In the genomic region with DNA sequence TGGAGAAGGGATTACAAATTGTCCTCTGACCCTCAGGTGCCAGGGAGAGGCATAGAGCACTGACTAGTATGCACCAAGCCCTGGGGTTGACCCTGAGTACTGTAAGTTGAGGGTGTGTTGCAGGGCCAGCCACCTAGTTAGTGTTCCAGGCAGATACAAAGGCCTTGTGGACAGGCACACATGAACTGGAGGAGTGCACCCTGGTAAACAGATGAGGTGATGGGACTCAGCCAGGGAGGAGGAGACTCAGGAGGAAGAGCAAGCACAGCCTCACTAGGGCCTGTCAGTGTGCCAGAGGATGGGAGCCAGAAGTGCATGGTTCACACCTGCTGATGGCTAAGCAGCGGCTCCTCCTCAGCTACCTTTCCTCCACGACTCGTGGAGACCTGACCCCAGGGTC, we compare ENCODE assay signal across 18 mouse cellular contexts. TPM values are rescaled to one million over a fixed set of nuclear protein-coding genes. Genes with fewer than 3 reads are reported as not detected.
A peak's percentile ranks its signal among the peaks of the same experiment; 100 is the strongest.
DNase-seq lines count a peak whose midpoint lies in the region; ATAC-seq and TF ChIP-seq lines count a peak whose summit lies in the region.
"Had no signal": no experiment of that assay in that cellular context is flagged by ENCODE, and none has a peak within 500 bp of the region (broad histone marks: within the 10 kb centered on the region; RNA-seq: fewer than 3 reads in every experiment).

No protein-coding gene starts in this region.

- peaks cover 16% of the 10 kb centered on the region for H3K4me1 ChIP-seq in liver, adult 2 months (ENCODE audit: control insufficient read depth, insufficient read depth, low read length)
- peaks cover 7% of the 10 kb centered on the region; the same call in 1 of the 2 replicates for H3K4me1 ChIP-seq in intestine, postnatal 0 days (replicated peaks; ENCODE audit: control insufficient read depth, insufficient read depth, low read length)
- peaks cover 26% of the 10 kb centered on the region for H3K4me1 ChIP-seq in stomach, embryonic 15.5 days

- H3K4me2 ChIP-seq in intestine, postnatal 0 days (replicated peaks; ENCODE audit: low read depth): no peak overlapping the region
- H3K4me2 ChIP-seq in stomach, embryonic 15.5 days: no peak overlapping the region

- no peak for TF ChIP-seq POLR2A in liver, adult 2 months (IDR thresholded peaks at IDR 0.05; ENCODE audit: extremely low read depth, insufficient read depth, low read length)

- peak overlapping the region; percentile 21; the same call in 1 of the 2 replicates for H3K9ac ChIP-seq in liver, adult 2 months (ENCODE audit: low read depth, low read length)
- H3K9ac ChIP-seq in intestine, postnatal 0 days (ENCODE audit: low read depth, low read length): no peak overlapping the region
- H3K9ac ChIP-seq in stomach, embryonic 15.5 days: no peak overlapping the region

- peak; percentile 57 for ATAC-seq in intestine, postnatal 0 days
- 0 out of 2 replicates have a peak, but pooled peaks have one; percentile 5 for ATAC-seq in stomach, embryonic 15.5 days (ENCODE audit: insufficient read depth, low FRiP score, low read depth)
- no peak for ATAC-seq in inflammation-experienced regulatory T-cells, adult 6 months
- ATAC-seq in frontal cortex, adult (ENCODE audit: low TSS enrichment): no peak

- 15% methylated on average over 3 of the region's 3 CpGs for WGBS in liver, adult 2 months
- WGBS in intestine, postnatal 0 days: 72% methylated on average over 3 of the region's 3 CpGs
- 63% methylated on average over 3 of the region's 3 CpGs for WGBS in stomach, embryonic 15.5 days

- no peak overlapping the region for H3K4me3 ChIP-seq in liver, adult 2 months (ENCODE audit: insufficient read depth, low read depth, low read length)
- H3K4me3 ChIP-seq in intestine, postnatal 0 days (ENCODE audit: low read depth, low read length): no peak overlapping the region
- no peak overlapping the region for H3K4me3 ChIP-seq in stomach, embryonic 15.5 days (replicated peaks)
- H3K4me3 ChIP-seq: forebrain, embryonic 10.5 days had no signal

- H3K27me3 ChIP-seq in liver, adult 2 months (ENCODE audit: control insufficient read depth, insufficient read depth, low read length): no peaks in the 10 kb centered on the region
- H3K27me3 ChIP-seq in intestine, postnatal 0 days (replicated peaks; ENCODE audit: control insufficient read depth, insufficient read depth, low read length): no peaks in the 10 kb centered on the region
- no peaks in the 10 kb centered on the region for H3K27me3 ChIP-seq in stomach, embryonic 15.5 days (replicated peaks)

- H3K27ac ChIP-seq in liver, adult 2 months (replicated peaks; ENCODE audit: insufficient read depth, low read depth, low read length): peak overlapping the region; percentile 80
- H3K27ac ChIP-seq in intestine, postnatal 0 days (ENCODE audit: low read depth, low read length): peak overlapping the region; percentile 75
- H3K27ac ChIP-seq in stomach, embryonic 15.5 days: peak overlapping the region; percentile 53; the same call in 1 of the 2 replicates
- H3K27ac ChIP-seq: forebrain, embryonic 10.5 days; macrophage had no signal

- no peaks in the 10 kb centered on the region for H3K9me3 ChIP-seq in intestine, postnatal 0 days (ENCODE audit: control insufficient read depth)
- no peaks in the 10 kb centered on the region for H3K9me3 ChIP-seq in stomach, embryonic 15.5 days
- H3K9me3 ChIP-seq: forebrain, embryonic 10.5 days had no signal

- no peak for TF ChIP-seq CTCF in liver, adult 2 months (IDR thresholded peaks at IDR 0.05; ENCODE audit: low read depth, low read length)
- TF ChIP-seq CTCF in intestine, postnatal 0 days (IDR thresholded peaks at IDR 0.05; ENCODE audit: low read depth): no peak

- peak; percentile 49 to 63 for DNase-seq in heart, adult 18-20 months
- no peak for DNase-seq in heart, postnatal 14 days
- peak; percentile 100 for DNase-seq in liver, adult 2 months (ENCODE audit: extremely low read depth, low read depth, low spot score)
- no peak for DNase-seq in liver
- DNase-seq: cerebellum, adult 8-10 months; lung, adult 18-20 months; right cerebral cortex, adult 18-20 months; thymus, postnatal 4 days had no signal

- no peaks in the 10 kb centered on the region for H3K79me2 ChIP-seq in liver, adult 2 months (ENCODE audit: control insufficient read depth, insufficient read depth, low read length)

- intact Hi-C loops in heart, postnatal 14 days (cut with DNase I): no loop called here

- H3K36me3 ChIP-seq in liver, adult 2 months (ENCODE audit: control insufficient read depth, insufficient read depth, low read length): no peaks in the 10 kb centered on the region
- H3K36me3 ChIP-seq in intestine, postnatal 0 days (ENCODE audit: control insufficient read depth, insufficient read depth): peaks cover 8% of the 10 kb centered on the region; the same call in 1 of the 2 replicates
- peaks cover 4% of the 10 kb centered on the region for H3K36me3 ChIP-seq in stomach, embryonic 15.5 days

RNA-seq across cellular contexts. Expression of gene Lsm4, which starts 7.0 kb away (rescaled TPM):
- total RNA-seq in heart, adult 18-20 months (2021): 10 to 100 TPM; 66.7 to 73.1 TPM
- 10 to 100 TPM; 75.0 to 76.5 TPM for total RNA-seq in heart, postnatal 14 days (2021)
- total RNA-seq in liver, adult 2 months (2014; rRNA removed): 30.8 and 35.4 TPM in 2 replicates
- polyA plus RNA-seq in liver, adult 2 months (2012; rRNA removed): 35.4 and 51.8 TPM in 2 replicates
- 181 and 182 TPM in 2 replicates for polyA plus RNA-seq in intestine, postnatal 0 days (2015; fragmentation: Nextera tagmentation; extraction: Ambion mirVana)
- 271 and 297 TPM in 2 replicates for polyA plus RNA-seq in stomach, embryonic 15.5 days (2015; fragmentation: Nextera tagmentation; extraction: Ambion mirVana)
- 100 to 1,000 TPM in 1 of 3 experiments, 10 to 100 TPM in 2; 79.0 to 128 (median 97.8) TPM for polyA plus RNA-seq in inflammation-experienced regulatory T-cells, adult 6 months (2017; shearing (Covaris generic))

RNA-seq across cellular contexts. Expression of gene Jund, which starts 18.7 kb away (rescaled TPM):
- 100 to 1,000 TPM; 129 to 138 TPM for total RNA-seq in heart, adult 18-20 months (2021)
- total RNA-seq in heart, postnatal 14 days (2021): 100 to 1,000 TPM; 159 to 162 TPM
- total RNA-seq in liver, adult 2 months (2014; rRNA removed): 26.6 and 36.6 TPM in 2 replicates
- polyA plus RNA-seq in liver, adult 2 months (2012; rRNA removed): 111 and 120 TPM in 2 replicates
- 114 and 121 TPM in 2 replicates for polyA plus RNA-seq in intestine, postnatal 0 days (2015; fragmentation: Nextera tagmentation; extraction: Ambion mirVana)
- polyA plus RNA-seq in stomach, embryonic 15.5 days (2015; fragmentation: Nextera tagmentation; extraction: Ambion mirVana): 84.4 and 84.6 TPM in 2 replicates
- 10 to 100 TPM; 13.9 to 23.2 (median 16.6) TPM for polyA plus RNA-seq in inflammation-experienced regulatory T-cells, adult 6 months (2017; shearing (Covaris generic))

RNA-seq across cellular contexts. Expression of gene Pgpep1, which starts 19.9 kb away (rescaled TPM):
- 10 to 100 TPM; 40.5 to 41.1 TPM for total RNA-seq in heart, adult 18-20 months (2021)
- 10 to 100 TPM; 38.4 to 46.8 TPM for total RNA-seq in heart, postnatal 14 days (2021)
- total RNA-seq in liver, adult 2 months (2014; rRNA removed): 39.1 and 42.6 TPM in 2 replicates
- polyA plus RNA-seq in liver, adult 2 months (2012; rRNA removed): 91.3 and 117 TPM in 2 replicates
- 79.0 and 92.1 TPM in 2 replicates for polyA plus RNA-seq in intestine, postnatal 0 days (2015; fragmentation: Nextera tagmentation; extraction: Ambion mirVana)
- polyA plus RNA-seq in stomach, embryonic 15.5 days (2015; fragmentation: Nextera tagmentation; extraction: Ambion mirVana): 49.9 and 57.9 TPM in 2 replicates
- polyA plus RNA-seq in inflammation-experienced regulatory T-cells, adult 6 months (2017; shearing (Covaris generic)): 1 to 10 TPM; 3.8 to 6.4 (median 4.8) TPM

RNA-seq across cellular contexts. Expression of gene Iqcn, which starts 23.2 kb away (rescaled TPM):
- under 1 TPM in 1 of 2 experiments, not detected in 1; 0.05 TPM for total RNA-seq in heart, adult 18-20 months (2021)
- total RNA-seq in heart, postnatal 14 days (2021): under 1 TPM; 0.10 to 0.12 TPM
- total RNA-seq in liver, adult 2 months (2014; rRNA removed): not detected in 2 replicates
- not detected in 2 replicates for polyA plus RNA-seq in liver, adult 2 months (2012; rRNA removed)
- polyA plus RNA-seq in intestine, postnatal 0 days (2015; fragmentation: Nextera tagmentation; extraction: Ambion mirVana): not detected in 2 replicates
- 0.04 TPM in 1 of 2 replicates, not detected in the other for polyA plus RNA-seq in stomach, embryonic 15.5 days (2015; fragmentation: Nextera tagmentation; extraction: Ambion mirVana)
- polyA plus RNA-seq in inflammation-experienced regulatory T-cells, adult 6 months (2017; shearing (Covaris generic)): not detected
- total RNA-seq: gastrocnemius, adult 8-10 months had no signal
- polyA plus RNA-seq: macrophage; neural tube, embryonic 14.5 days had no signal

RNA-seq across cellular contexts. Expression of gene Gm3336, which starts 38.3 kb away (rescaled TPM):
- total RNA-seq in heart, adult 18-20 months (2021): not detected
- total RNA-seq in heart, postnatal 14 days (2021): not detected
- 0.28 and 0.54 TPM in 2 replicates for total RNA-seq in liver, adult 2 months (2014; rRNA removed)
- 0.11 and 1.0 TPM in 2 replicates for polyA plus RNA-seq in liver, adult 2 months (2012; rRNA removed)
- 2.8 TPM in 2 replicates for polyA plus RNA-seq in intestine, postnatal 0 days (2015; fragmentation: Nextera tagmentation; extraction: Ambion mirVana)
- polyA plus RNA-seq in stomach, embryonic 15.5 days (2015; fragmentation: Nextera tagmentation; extraction: Ambion mirVana): 1.1 and 1.9 TPM in 2 replicates
- under 1 TPM in 1 of 3 experiments, not detected in 2; 0.55 TPM for polyA plus RNA-seq in inflammation-experienced regulatory T-cells, adult 6 months (2017; shearing (Covaris generic))
- total RNA-seq: gastrocnemius, adult 8-10 months; left cerebral cortex, postnatal 10 days had no signal
- polyA plus RNA-seq: forebrain, embryonic 10.5 days; heart, embryonic 16.5 days; macrophage; neural tube, embryonic 14.5 days had no signal

Comparison
In these comparisons a context has a peak if more than half of its experiments do, and no peak if none do; other contexts are left out.
1. DNase-seq: peak in heart, adult 18-20 months (2 of 2) and liver, adult 2 months (single experiment); none in heart, postnatal 14 days (0 of 2) and liver (single experiment).
2. ATAC-seq: peak in intestine, postnatal 0 days (single experiment) and stomach, embryonic 15.5 days (single experiment); none in inflammation-experienced regulatory T-cells, adult 6 months (single experiment) and frontal cortex, adult (single experiment).
3. Peak in every context shown above with its lines, with median percentiles within 50 percentile points of each other: H3K27ac ChIP-seq.